Comparison of ENCODE assay signal across 14 mouse cellular contexts in the genomic region with DNA sequence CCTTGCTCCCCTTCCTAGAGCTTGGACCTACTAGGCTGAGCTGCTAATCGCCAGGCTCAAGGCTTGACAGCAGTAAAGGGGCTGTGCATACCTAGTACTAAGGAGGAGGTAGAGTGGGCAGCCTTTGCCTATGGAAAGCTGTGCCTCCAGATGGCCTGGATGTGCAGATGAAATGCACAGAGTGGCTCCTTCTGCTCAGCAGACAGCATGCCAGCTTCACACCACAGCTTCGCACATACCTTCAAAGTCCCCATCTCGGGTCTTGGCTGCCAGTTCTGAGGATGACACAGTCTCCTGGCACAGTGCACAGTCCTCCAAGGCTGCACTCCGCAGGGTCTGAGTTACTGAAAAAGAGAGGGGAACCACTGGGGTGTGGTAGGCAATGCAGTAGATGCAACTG. TPM values are rescaled to one million over a fixed set of nuclear protein-coding genes. Genes with fewer than 3 reads are reported as not detected.
DNase-seq lines count a peak whose midpoint lies in the region; ATAC-seq and TF ChIP-seq lines count a peak whose summit lies in the region.
"Had no signal": no experiment of that assay in that cellular context is flagged by ENCODE, and none has a peak within 500 bp of the region (broad histone marks: within the 10 kb centered on the region; RNA-seq: fewer than 3 reads in every experiment).

No protein-coding gene starts in this region.

- TF ChIP-seq POLR2A in cortical plate, adult 2 months (IDR thresholded peaks at IDR 0.05; ENCODE audit: extremely low read depth, insufficient read depth, low read length): no peak

- 81% methylated on average over 4 of the region's 4 CpGs for WGBS in hindbrain, embryonic 10.5 days

- H3K4me1 ChIP-seq in cortical plate, adult 2 months (ENCODE audit: control insufficient read depth, insufficient read depth, low read length): peaks cover 11% of the 10 kb centered on the region
- no peaks in the 10 kb centered on the region for H3K4me1 ChIP-seq in hindbrain, embryonic 10.5 days (replicated peaks)
- H3K4me1 ChIP-seq: embryonic facial prominence, embryonic 10.5 days; hindbrain, embryonic 12.5 days; limb, embryonic 12.5 days had no signal

- intact Hi-C loops in left cerebral cortex, adult 2 months (cut with DNase I): loop anchor here (5.0 kb wide), 1 partner anchor 45 kb away; no protein-coding TSS in a partner anchor

- H3K36me3 ChIP-seq in hindbrain, embryonic 10.5 days: no peaks in the 10 kb centered on the region
- H3K36me3 ChIP-seq: embryonic facial prominence, embryonic 10.5 days; G1E; hindbrain, embryonic 12.5 days; limb, embryonic 12.5 days had no signal

- no peak for ATAC-seq in activated CD4-positive, CD25-positive, alpha-beta regulatory T cell, adult 4 months

- DNase-seq in layer of hippocampus, adult 18-20 months (ENCODE audit: low spot score in 2 of 2): peak; percentile 63 to 71
- DNase-seq in layer of hippocampus, postnatal 14 days (ENCODE audit: low spot score in 2 of 2): no peak
- DNase-seq in left cerebral cortex, adult 2 months (ENCODE audit: extremely low spot score in 1 of 2, low spot score in 2 of 2): peak in 1 of 2 experiments; percentile 74
- DNase-seq in telencephalon, adult 2 months (ENCODE audit: low read depth, low spot score): peak; percentile 92
- DNase-seq in hindbrain, embryonic 10.5 days (ENCODE audit: low spot score): no peak
- DNase-seq in kidney, adult 8-10 months: no peak
- DNase-seq: gastrocnemius, postnatal 25 days had no signal

- no peaks in the 10 kb centered on the region for H3K9me3 ChIP-seq in hindbrain, embryonic 10.5 days
- H3K9me3 ChIP-seq: embryonic facial prominence, embryonic 10.5 days; G1E; hindbrain, embryonic 12.5 days; limb, embryonic 12.5 days had no signal

- H3K27ac ChIP-seq in cortical plate, adult 2 months (ENCODE audit: insufficient read depth, low read length): 0 out of 2 replicates have a peak overlapping the region, but pooled peaks have one; percentile 6
- peak overlapping the region; percentile 79 for H3K27ac ChIP-seq in left cerebral cortex, adult 2 months
- H3K27ac ChIP-seq in hindbrain, embryonic 10.5 days: no peak overlapping the region
- H3K27ac ChIP-seq: embryonic facial prominence, embryonic 10.5 days; hindbrain, embryonic 12.5 days; limb, embryonic 12.5 days; macrophage had no signal

- H3K4me3 ChIP-seq in cortical plate, adult 2 months (ENCODE audit: insufficient read depth, low read length): no peak overlapping the region
- no peak overlapping the region for H3K4me3 ChIP-seq in left cerebral cortex, adult 2 months
- H3K4me3 ChIP-seq in hindbrain, embryonic 10.5 days: no peak overlapping the region
- H3K4me3 ChIP-seq: embryonic facial prominence, embryonic 10.5 days; hindbrain, embryonic 12.5 days; limb, embryonic 12.5 days had no signal

- TF ChIP-seq CTCF in cortical plate, adult 2 months (IDR thresholded peaks at IDR 0.05; ENCODE audit: extremely low read depth, insufficient read depth, low read length): no peak
- no peak for TF ChIP-seq CTCF in left cerebral cortex, adult 2 months (IDR thresholded peaks at IDR 0.05)

- H3K27me3 ChIP-seq in hindbrain, embryonic 10.5 days (ENCODE audit: insufficient read depth, poor library complexity, severe bottlenecking): no peaks in the 10 kb centered on the region
- H3K27me3 ChIP-seq: hindbrain, embryonic 12.5 days had no signal

RNA-seq across cellular contexts. Expression of a gene that starts 9.7 kb away (rescaled TPM):
- total RNA-seq in layer of hippocampus, adult 18-20 months (2021): 10 to 100 TPM; 84.6 to 86.5 TPM
- 10 to 100 TPM; 79.2 to 89.4 TPM for total RNA-seq in layer of hippocampus, postnatal 14 days (2021)
- 93.6 and 95.3 TPM in 2 replicates for polyA plus RNA-seq in cortical plate, adult 2 months (2012; rRNA removed)
- 10 to 100 TPM; 82.6 to 91.1 TPM for total RNA-seq in left cerebral cortex, adult 2 months (2021)
- polyA plus RNA-seq in activated CD4-positive, CD25-positive, alpha-beta regulatory T cell, adult 4 months (2017; shearing (Covaris generic)): 100 to 1,000 TPM; 112 to 135 TPM
- 21.6 and 26.3 TPM in 2 replicates for polyA plus RNA-seq in hindbrain, embryonic 10.5 days (2016; fragmentation: Nextera tagmentation; extraction: Ambion mirVana)

RNA-seq across cellular contexts. Expression of a gene that starts 27.9 kb away (rescaled TPM):
- total RNA-seq in layer of hippocampus, adult 18-20 months (2021): 1 to 10 TPM; 6.3 to 7.5 TPM
- total RNA-seq in layer of hippocampus, postnatal 14 days (2021): 1 to 10 TPM; 5.8 to 7.5 TPM
- polyA plus RNA-seq in cortical plate, adult 2 months (2012; rRNA removed): 5.5 and 5.7 TPM in 2 replicates
- total RNA-seq in left cerebral cortex, adult 2 months (2021): 1 to 10 TPM; 7.7 to 8.5 TPM
- polyA plus RNA-seq in activated CD4-positive, CD25-positive, alpha-beta regulatory T cell, adult 4 months (2017; shearing (Covaris generic)): 10 to 100 TPM; 76.9 to 90.0 TPM
- 35.0 and 46.0 TPM in 2 replicates for polyA plus RNA-seq in hindbrain, embryonic 10.5 days (2016; fragmentation: Nextera tagmentation; extraction: Ambion mirVana)

RNA-seq across cellular contexts. Expression of a gene that starts 28.0 kb away (rescaled TPM):
- 1 to 10 TPM; 1.1 to 1.3 TPM for total RNA-seq in layer of hippocampus, adult 18-20 months (2021)
- total RNA-seq in layer of hippocampus, postnatal 14 days (2021): under 1 TPM; 0.67 to 0.81 TPM
- polyA plus RNA-seq in cortical plate, adult 2 months (2012; rRNA removed): 1.4 and 3.1 TPM in 2 replicates
- 1 to 10 TPM; 2.1 to 2.3 TPM for total RNA-seq in left cerebral cortex, adult 2 months (2021)
- polyA plus RNA-seq in activated CD4-positive, CD25-positive, alpha-beta regulatory T cell, adult 4 months (2017; shearing (Covaris generic)): under 1 TPM; 0.28 to 0.94 TPM
- 0.54 and 0.56 TPM in 2 replicates for polyA plus RNA-seq in hindbrain, embryonic 10.5 days (2016; fragmentation: Nextera tagmentation; extraction: Ambion mirVana)
- polyA plus RNA-seq: G1E, macrophage had no signal

Comparison
In these comparisons a context has a peak if more than half of its experiments do, and no peak if none do; other contexts are left out.
1. DNase-seq: peak in layer of hippocampus, adult 18-20 months (2 of 2) and telencephalon, adult 2 months (single experiment); none in layer of hippocampus, postnatal 14 days (0 of 2), hindbrain, embryonic 10.5 days (single experiment) and kidney, adult 8-10 months (0 of 2).